Mouse (Mus musculus) liver, postnatal 0 days (tissue): ENCODE results near the gene Bphl. TPM values are rescaled to one million over a fixed set of nuclear protein-coding genes. Genes with fewer than 3 reads are reported as not detected.

Experiments
- ATAC-seq: fragments of 200-750 bp; cut with Nextera tagmentation; 2 replicates; pipeline ENCODE4 v1.8.0; 2017; ENCODE audit warnings: mild to moderate bottlenecking, moderate library complexity
- DNase-seq: peaks from one replicate; pipeline ENCODE4 v3.0.0-alpha.2; 2016
- H3K27ac ChIP-seq: fragments of 300-500 bp; sonication (generic); 2 replicates; pipeline ENCODE4 v1.5.1; 2014; ENCODE audit warnings: antibody characterized with exemption, moderate library complexity, mild to moderate bottlenecking, low read depth
- H3K27me3 ChIP-seq: fragments of 300-500 bp; sonication (generic); 2 replicates; pipeline ENCODE4 v1.6.1; 2014; ENCODE audit warnings: low read length, control low read depth, mixed read lengths; ENCODE audit not compliant: insufficient read depth
- H3K36me3 ChIP-seq: fragments of 300-500 bp; sonication (generic); replicated peaks from 2 replicates; pipeline ENCODE4 v1.6.1; 2014; ENCODE audit warnings: mild to moderate bottlenecking, control low read depth, low read length, moderate library complexity, mixed read lengths; ENCODE audit not compliant: insufficient read depth
- H3K4me1 ChIP-seq: fragments of 300-500 bp; sonication (generic); 2 replicates; pipeline ENCODE4 v1.6.1; 2014; ENCODE audit warnings: antibody characterized with exemption, mild to moderate bottlenecking, control low read depth; ENCODE audit not compliant: insufficient read depth
- H3K4me2 ChIP-seq: fragments of 300-500 bp; sonication (generic); 2 replicates; pipeline ENCODE4 v1.6.1; 2014; ENCODE audit warnings: low read depth, mild to moderate bottlenecking, low read length, moderate library complexity, mixed read lengths
- H3K4me3 ChIP-seq: fragments of 300-500 bp; sonication (generic); 2 replicates; pipeline ENCODE4 v1.5.1; 2014; ENCODE audit warnings: low read depth, low read length
- H3K9ac ChIP-seq: fragments of 300-500 bp; sonication (generic); replicated peaks from 2 replicates; pipeline ENCODE4 v1.6.1; 2014; ENCODE audit warnings: mild to moderate bottlenecking, moderate library complexity
- H3K9me3 ChIP-seq: fragments of 300-500 bp; sonication (generic); 2 replicates; pipeline ENCODE4 v1.6.1; 2016; ENCODE audit warnings: mild to moderate bottlenecking, control low read depth, low read length, mixed read lengths
- CTCF ChIP-seq: sonication (generic); IDR thresholded peaks from 2 replicates; pipeline ENCODE4 v1.5.1; 2016; ENCODE audit warnings: antibody characterized with exemption, low read depth
- EP300 ChIP-seq: IDR thresholded peaks from 2 replicates; pipeline ENCODE4 v1.6.1; 2016; ENCODE audit warnings: antibody characterized with exemption, low read depth, mild to moderate bottlenecking
- WGBS: fragments of 180-500 bp; shearing (Covaris S2); extraction: QIAGEN DNeasy Blood & Tissue Kit; methylation state at CpG from one replicate; pipeline ENCODE4 v1.1.7; 2014; ENCODE audit not compliant: insufficient replicate concordance; 5-methylcytosine and 5-hydroxymethylcytosine counted together
- polyA plus RNA-seq: library from polyadenylated mRNA; unstranded; fragments of >200 nt; fragmentation: Nextera tagmentation; extraction: Ambion mirVana; gene quantifications from 2 replicates; pipeline ENCODE4 v1.2.1, GENCODE M21; 2015

Bphl gene
- polyA plus RNA-seq, 1 experiment from 2014 or later: 95.6 TPM

DNA sequence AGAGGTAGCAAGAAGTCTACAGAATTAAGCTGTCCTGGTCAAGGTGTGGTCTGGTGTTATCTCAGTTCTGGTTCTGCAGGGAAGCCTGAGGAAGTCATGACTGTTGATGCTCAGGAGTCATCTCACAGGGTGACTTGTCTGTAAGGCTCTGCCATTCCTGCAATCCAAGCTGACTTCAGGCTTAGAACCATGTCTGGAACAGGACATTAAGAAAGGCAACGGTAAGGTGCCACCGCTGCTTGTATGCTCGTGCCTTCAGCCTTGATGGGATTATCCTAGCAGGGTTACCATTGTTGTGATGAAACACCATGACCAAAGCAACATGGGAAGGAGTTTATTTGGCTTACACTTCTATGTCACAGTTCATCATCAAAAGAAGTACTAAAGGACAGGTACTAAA lies 10.1 kb downstream of the Bphl start:
- no peak for TF ChIP-seq CTCF
- TF ChIP-seq EP300: no peak
- DNase-seq (no peak), ATAC-seq (no peak)
- no peak overlapping the region for H3K4me3 ChIP-seq
- no peaks in the 10 kb centered on the region for H3K27me3 ChIP-seq
- no peaks in the 10 kb centered on the region for H3K9me3 ChIP-seq
- H3K9ac ChIP-seq: no peak overlapping the region
- no peak overlapping the region for H3K27ac ChIP-seq
- H3K36me3 ChIP-seq: peaks cover 15% of the 10 kb centered on the region; the same call in 1 of the 2 replicates
- peaks cover 17% of the 10 kb centered on the region for H3K4me1 ChIP-seq
- 93% methylated on average over 3 of the region's 3 CpGs for WGBS
- no peak overlapping the region for H3K4me2 ChIP-seq

DNA sequence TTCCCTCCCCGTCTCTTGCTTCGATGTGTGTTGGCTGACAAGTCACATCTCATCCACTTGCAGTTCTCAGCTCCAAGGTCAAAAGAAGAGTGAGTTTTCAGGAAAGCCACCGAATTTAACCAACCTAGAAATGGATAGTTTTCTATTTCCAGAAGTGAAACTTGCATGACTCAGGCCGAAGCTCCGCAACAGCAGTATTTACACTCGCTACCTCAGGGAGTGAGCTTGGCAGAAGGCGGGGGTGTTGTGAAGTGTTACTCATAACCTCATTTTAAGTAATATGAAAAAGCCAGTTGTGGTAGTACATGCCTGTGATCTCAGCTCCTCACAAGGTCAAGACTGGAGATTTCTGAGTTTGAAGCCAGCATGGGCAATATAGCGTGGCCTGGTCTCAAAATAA lies 13.1 kb downstream of the Bphl start:
- DNase-seq: no peak

DNA sequence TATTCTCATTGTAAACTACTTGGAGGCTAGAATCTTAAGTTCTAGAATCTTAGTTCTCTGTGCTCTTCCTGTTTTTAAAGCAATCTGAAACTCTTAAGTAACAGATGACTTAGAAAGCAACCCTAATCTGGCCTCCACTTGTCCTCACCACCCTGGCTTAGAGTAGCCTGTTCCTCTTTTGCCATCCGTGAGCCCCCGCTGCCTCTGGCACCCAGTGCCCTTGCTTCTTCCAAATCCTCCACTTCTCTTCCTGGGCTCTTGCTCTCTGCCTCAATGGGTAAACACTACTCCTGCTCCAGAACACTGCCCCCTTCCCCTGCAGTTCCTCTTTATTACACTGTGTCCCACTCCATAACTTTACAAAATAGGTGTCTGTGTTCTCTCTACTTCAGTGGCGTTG lies 14.3 kb downstream of the Bphl start:
- no peak for DNase-seq
- no peak overlapping the region for H3K9ac ChIP-seq
- ATAC-seq: no peak
- peaks cover 20% of the 10 kb centered on the region for H3K36me3 ChIP-seq
- H3K4me1 ChIP-seq: peaks cover 3% of the 10 kb centered on the region; the same call in 1 of the 2 replicates
- H3K4me3 ChIP-seq: no peak overlapping the region
- WGBS: 55% methylated on average over 3 of the region's 3 CpGs
- H3K27me3 ChIP-seq: no peaks in the 10 kb centered on the region
- H3K9me3 ChIP-seq: no peaks in the 10 kb centered on the region
- peak overlapping the region; percentile 64 for H3K27ac ChIP-seq
- H3K4me2 ChIP-seq: no peak overlapping the region
- TF ChIP-seq EP300 (no peak), CTCF (peak; percentile 29; the same call in 1 of the 2 replicates)

More for the DNA sequence above, 13.1 kb downstream of the Bphl start:
- Histone ChIP-seq H3K27ac (no peak overlapping the region), H3K4me2 (no peak overlapping the region), H3K4me1 (peaks cover 3% of the 10 kb centered on the region; the same call in 1 of the 2 replicates), H3K4me3 (no peak overlapping the region), H3K36me3 (peaks cover 15% of the 10 kb centered on the region; the same call in 1 of the 2 replicates), H3K9ac (no peak overlapping the region), H3K27me3 (no peaks in the 10 kb centered on the region), H3K9me3 (no peaks in the 10 kb centered on the region)
- TF ChIP-seq CTCF: no peak
- TF ChIP-seq EP300: no peak
- 82% methylated on average over 8 of the region's 8 CpGs for whole genome bisulfite sequencing
- no peak for ATAC-seq

DNA sequence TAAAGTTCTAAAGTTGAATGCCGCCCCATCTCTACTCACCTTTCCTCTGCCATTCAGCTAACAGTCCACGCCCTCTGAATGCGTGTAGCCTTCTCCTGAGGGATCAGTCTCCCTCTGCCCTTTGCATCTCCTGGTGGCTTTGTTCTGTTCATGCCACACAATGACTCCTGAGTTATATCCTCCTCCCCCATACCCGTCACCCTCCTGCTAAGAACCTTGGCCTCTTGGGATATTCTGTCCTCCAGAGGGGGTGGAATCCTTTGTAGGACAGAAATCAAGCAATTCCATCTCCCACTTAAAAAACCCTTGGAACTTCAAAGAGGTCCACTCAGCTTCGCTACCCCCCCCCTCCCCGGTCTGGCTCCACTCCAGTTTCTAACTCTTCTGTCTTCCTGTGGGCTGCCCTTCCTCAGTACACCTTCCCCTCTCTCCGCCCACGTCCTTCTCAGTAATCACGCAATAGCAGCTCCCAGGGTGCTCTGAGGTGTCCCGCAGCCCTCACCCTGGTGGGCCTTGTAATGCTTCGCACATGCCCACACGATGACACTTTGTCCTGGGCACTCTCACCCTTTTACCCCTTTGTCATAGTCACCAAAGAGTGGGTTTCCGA lies 16.4 kb downstream of the Bphl start:
- Histone ChIP-seq H3K9me3 (no peaks in the 10 kb centered on the region), H3K4me2 (no peak overlapping the region), H3K36me3 (peaks cover 22% of the 10 kb centered on the region), H3K4me3 (no peak overlapping the region), H3K4me1 (peaks cover 3% of the 10 kb centered on the region; the same call in 1 of the 2 replicates), H3K27ac (peak overlapping the region; percentile 98), H3K27me3 (no peaks in the 10 kb centered on the region), H3K9ac (peak overlapping the region; percentile 31)
- DNase-seq (no peak), ATAC-seq (no peak)
- WGBS: 72% methylated on average over 13 of the region's 13 CpGs
- no peak for TF ChIP-seq EP300
- no peak for TF ChIP-seq CTCF

DNA sequence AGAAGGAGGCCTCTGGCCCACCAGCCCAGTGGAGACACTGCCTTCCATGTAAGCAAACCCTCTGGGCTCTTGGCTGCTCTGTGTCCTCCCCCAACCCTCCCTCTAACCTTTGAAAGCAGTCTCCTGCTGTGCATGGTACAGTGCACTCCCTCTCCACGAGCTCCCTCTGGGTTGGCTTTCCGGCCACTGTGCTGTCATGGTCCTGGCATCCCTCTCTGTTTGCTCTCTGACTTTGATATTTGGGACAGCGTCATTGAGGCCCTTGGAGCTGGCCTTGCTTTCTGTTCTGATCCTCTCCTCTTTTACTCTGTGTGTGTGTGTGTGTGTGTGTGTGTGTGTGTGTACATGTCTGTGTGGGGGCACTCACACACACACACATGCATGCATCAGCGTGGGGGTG lies 17.0 kb downstream of the Bphl start:
- H3K4me3 ChIP-seq: no peak overlapping the region
- peaks cover 19% of the 10 kb centered on the region for H3K36me3 ChIP-seq
- DNase-seq (peak; percentile 59), ATAC-seq (peak; percentile 88)
- H3K4me1 ChIP-seq: peaks cover 3% of the 10 kb centered on the region; the same call in 1 of the 2 replicates
- WGBS: 65% methylated on average over 4 of the region's 4 CpGs
- H3K4me2 ChIP-seq: no peak overlapping the region
- no peak for TF ChIP-seq CTCF
- TF ChIP-seq EP300: no peak
- H3K27ac ChIP-seq: peak overlapping the region; percentile 98
- H3K9me3 ChIP-seq: no peaks in the 10 kb centered on the region
- no peaks in the 10 kb centered on the region for H3K27me3 ChIP-seq
- peak overlapping the region; percentile 31 for H3K9ac ChIP-seq

DNA sequence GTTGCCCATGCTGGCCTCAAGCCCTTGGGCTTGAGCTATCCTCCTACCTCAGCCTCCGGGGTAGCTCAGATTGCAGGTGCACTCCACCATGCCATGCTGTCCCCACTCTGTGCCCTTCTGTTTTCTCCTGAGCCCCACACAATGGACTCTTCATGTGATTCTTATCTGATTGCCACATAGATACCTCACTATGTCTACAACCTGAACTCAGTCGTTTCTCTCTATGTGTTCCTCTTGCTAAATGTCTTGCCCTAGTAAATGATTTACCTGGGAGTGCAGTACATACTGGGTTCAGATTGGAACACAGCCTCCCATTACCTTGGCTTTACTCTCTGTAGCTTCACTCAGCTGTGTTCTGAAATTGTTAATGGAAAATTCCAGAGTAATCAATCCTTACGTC lies 17.6 kb downstream of the Bphl start:
- 59% methylated on average over 3 of the region's 3 CpGs for WGBS
- DNase-seq: peak; percentile 34
- TF ChIP-seq EP300: peak; percentile 45; the same call in 1 of the 2 replicates
- no peak for TF ChIP-seq CTCF

More for the DNA sequence above, 17.6 kb downstream of the Bphl start:
- H3K4me1 ChIP-seq: peaks cover 3% of the 10 kb centered on the region; the same call in 1 of the 2 replicates
- no peak overlapping the region for H3K9ac ChIP-seq
- H3K4me3 ChIP-seq: no peak overlapping the region
- ATAC-seq: peak; percentile 82
- H3K9me3 ChIP-seq: no peaks in the 10 kb centered on the region
- H3K27me3 ChIP-seq: no peaks in the 10 kb centered on the region
- H3K36me3 ChIP-seq: peaks cover 19% of the 10 kb centered on the region
- H3K4me2 ChIP-seq: no peak overlapping the region
- H3K27ac ChIP-seq: peak overlapping the region; percentile 98
